8 mouse cellular contexts compared by ENCODE assay signal in genomic region chr12:79821901-79822300, GRCm38 (mm10).
A peak's percentile ranks its signal among the peaks of the same experiment; 100 is the strongest.
DNase-seq lines count a peak whose midpoint lies in the region; ATAC-seq lines count a peak whose summit lies in the region.

No protein-coding gene starts in this region.

- no peak overlapping the region for H3K9ac ChIP-seq in heart, embryonic 15.5 days

- peak; percentile 59 for DNase-seq in adrenal gland, postnatal 10 days
- no peak for DNase-seq in adrenal gland, adult (ENCODE audit: inconsistent age in 2 of 2, low spot score in 1 of 2)
- DNase-seq in kidney, adult 18-20 months = peak; percentile 49
- DNase-seq in kidney, postnatal 14 days = no peak
- peak; percentile 87 for DNase-seq in MN1 (ENCODE audit: low spot score)
- no peak for DNase-seq in left cerebral cortex, adult 9 months (ENCODE audit: low spot score in 2 of 2)
- no peak for DNase-seq in spleen, adult 18-20 months

- no peak overlapping the region for H3K4me2 ChIP-seq in heart, embryonic 15.5 days

- no peaks in the 10 kb centered on the region for H3K27me3 ChIP-seq in heart, embryonic 15.5 days

- no peaks in the 10 kb centered on the region for H3K9me3 ChIP-seq in heart, embryonic 15.5 days (replicated peaks)

- H3K36me3 ChIP-seq in heart, embryonic 15.5 days = no peaks in the 10 kb centered on the region

- peak overlapping the region; percentile 73 for H3K27ac ChIP-seq in heart, embryonic 15.5 days

- peaks cover 16% of the 10 kb centered on the region for H3K4me1 ChIP-seq in heart, embryonic 15.5 days (replicated peaks)

- WGBS in heart, embryonic 15.5 days = 42% methylated on average over 5 of the region's 5 CpGs

- ATAC-seq in heart, embryonic 15.5 days (replicated peaks; ENCODE audit: insufficient number of reproducible peaks, insufficient read depth, low FRiP score, low read depth) = peak; percentile 82

- no peak overlapping the region for H3K4me3 ChIP-seq in heart, embryonic 15.5 days

Comparison
In these comparisons a context has a peak if more than half of its experiments do, and no peak if none do; other contexts are left out.
1. DNase-seq: peak in adrenal gland, postnatal 10 days (single experiment), kidney, adult 18-20 months (single experiment) and MN1 (single experiment); none in adrenal gland, adult (0 of 2), kidney, postnatal 14 days (single experiment), left cerebral cortex, adult 9 months (0 of 2) and spleen, adult 18-20 months (0 of 2).